Mouse (Mus musculus) CH12.LX (cell line): ENCODE measurements around the gene Msantd2.

Source experiments
- MAFK ChIP-seq: IDR thresholded peaks from 2 replicates; pipeline ENCODE4 v1.6.1; 2011; ENCODE audit warnings: low read length, improper control_type of control experiment; ENCODE audit not compliant: insufficient replicate concordance
- MAZ ChIP-seq: IDR thresholded peaks from 2 replicates; pipeline ENCODE4 v1.6.1; 2012; ENCODE audit warnings: low read depth, mild to moderate bottlenecking, inconsistent platforms, low read length, improper control_type of control experiment, moderate library complexity
- MEF2A ChIP-seq: IDR thresholded peaks from 2 replicates; pipeline ENCODE4 v1.6.1; 2014; ENCODE audit warnings: low read depth, mild to moderate bottlenecking, inconsistent platforms, low read length, improper control_type of control experiment, borderline replicate concordance
- RCOR1 ChIP-seq: conservative IDR thresholded peaks from 2 replicates; pipeline ENCODE4 v1.6.1; 2012; ENCODE audit warnings: low read depth, mild to moderate bottlenecking, inconsistent platforms, low read length, improper control_type of control experiment
- ZC3H11A ChIP-seq: IDR thresholded peaks from 2 replicates; pipeline ENCODE4 v1.6.1; 2012; ENCODE audit warnings: low read depth, mild to moderate bottlenecking, inconsistent platforms, low read length, improper control_type of control experiment
- ZKSCAN1 ChIP-seq: IDR thresholded peaks from 2 replicates; pipeline ENCODE4 v1.6.1; 2012; ENCODE audit warnings: low read depth, inconsistent platforms, low read length, improper control_type of control experiment, borderline replicate concordance

DNA sequence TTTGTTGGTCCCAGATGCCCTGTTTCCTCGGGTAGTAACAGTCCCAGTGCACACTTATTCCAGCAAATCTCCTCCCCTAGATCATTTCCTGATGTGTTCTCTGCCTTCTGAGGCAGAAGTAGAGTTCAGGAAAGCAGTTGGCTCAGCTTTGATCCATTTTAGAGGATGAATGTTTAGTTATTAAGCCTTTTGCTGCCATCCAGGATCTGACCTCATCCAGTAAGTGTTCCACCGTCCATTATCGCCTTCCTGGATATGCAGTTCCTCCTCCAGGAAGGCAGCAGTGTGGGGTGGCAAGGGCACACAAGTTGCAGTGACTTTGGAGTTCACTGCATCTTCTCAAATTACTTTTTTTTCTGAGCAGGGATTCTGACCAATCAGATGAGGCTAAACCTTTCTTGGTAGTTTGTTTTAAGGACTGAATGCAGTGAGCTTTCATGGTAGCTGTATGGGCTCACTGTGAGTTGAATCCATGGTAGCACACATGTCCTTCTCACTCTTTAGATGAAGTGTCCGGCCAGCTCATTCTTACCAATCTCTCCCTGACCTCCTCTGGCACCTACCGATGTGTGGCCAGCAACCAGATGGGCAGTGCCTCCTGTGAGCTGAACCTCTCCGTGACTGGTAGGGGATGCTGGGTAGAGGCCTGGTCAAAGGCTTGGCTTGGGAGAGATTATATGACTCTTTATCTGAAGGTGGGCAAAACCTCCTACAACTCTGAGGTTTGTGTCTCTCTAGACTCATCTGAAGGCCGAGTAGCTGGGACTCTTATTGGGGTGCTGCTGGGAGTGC, 52.9 kb downstream of the Msantd2 start:
- TF ChIP-seq ZC3H11A (no peak), RCOR1 (no peak), ZKSCAN1 (no peak), MEF2A (no peak), MAZ (no peak), MAFK (no peak)
